Mouse (Mus musculus) MEL (cell line): ENCODE measurements around the gene Kif19a. TPM values are rescaled to one million over a fixed set of nuclear protein-coding genes. Genes with fewer than 3 reads are reported as not detected.

Source experiments
- DNase-seq: peaks from one replicate; pipeline ENCODE4 v3.0.0; 2011; ENCODE audit warnings: low read depth, low spot score
- H3K27ac ChIP-seq: 2 replicates; pipeline ENCODE4 v1.5.1; 2012; ENCODE audit warnings: low read depth, mild to moderate bottlenecking, control low read depth, low read length, moderate library complexity; ENCODE audit not compliant: control insufficient read depth
- H3K27me3 ChIP-seq, 2 experiments: fragments of 150-350 bp in 1 of 2; sonication (generic) in 1 of 2; 2 replicates each; pipeline ENCODE4 v1.6.1; 2012; ENCODE audit warnings: low read length in 2 of 2, mild to moderate bottlenecking in 2 of 2, improper control_type of control experiment in 1 of 2, moderate library complexity in 1 of 2; ENCODE audit not compliant: insufficient read depth in 2 of 2, control insufficient read depth in 1 of 2
- H3K36me3 ChIP-seq, 2 experiments: 2 replicates each; pipeline ENCODE4 v1.6.1; 2012 to 2014; ENCODE audit warnings: low read length in 2 of 2, improper control_type of control experiment in 1 of 2, inconsistent platforms in 1 of 2, mild to moderate bottlenecking in 1 of 2; ENCODE audit not compliant: insufficient read depth in 2 of 2, control insufficient read depth in 1 of 2
- H3K4me1 ChIP-seq, 2 experiments: fragments of 150-350 bp in 1 of 2; sonication (generic) in 1 of 2; 2 replicates each; pipeline ENCODE4 v1.6.1; 2012; ENCODE audit warnings: low read length in 2 of 2, improper control_type of control experiment in 1 of 2, mild to moderate bottlenecking in 1 of 2; ENCODE audit not compliant: insufficient read depth in 2 of 2, control insufficient read depth in 1 of 2
- H3K4me3 ChIP-seq, 2 experiments: fragments of 150-350 bp in 1 of 2; sonication (generic) in 1 of 2; 2 replicates each; pipeline ENCODE4 v1.5.1; 2012; ENCODE audit warnings: low read depth in 2 of 2, low read length in 2 of 2, mild to moderate bottlenecking in 2 of 2, moderate library complexity in 2 of 2, control low read depth in 1 of 2, improper control_type of control experiment in 1 of 2; ENCODE audit not compliant: control insufficient read depth in 1 of 2, insufficient read depth in 1 of 2
- H3K79me2 ChIP-seq: 2 replicates; pipeline ENCODE4 v1.6.1; 2012; ENCODE audit warnings: mild to moderate bottlenecking, low read length, moderate library complexity; ENCODE audit not compliant: control insufficient read depth, poor library complexity, insufficient read depth
- H3K9ac ChIP-seq: 2 replicates; pipeline ENCODE4 v1.6.1; 2012; ENCODE audit warnings: low read depth, mild to moderate bottlenecking, control low read depth, low read length, moderate library complexity; ENCODE audit not compliant: control insufficient read depth, poor library complexity, severe bottlenecking
- H3K9me3 ChIP-seq: fragments of 150-350 bp; sonication (generic); replicated peaks from 2 replicates; pipeline ENCODE4 v1.6.1; 2012; ENCODE audit warnings: mild to moderate bottlenecking, low read length, improper control_type of control experiment, moderate library complexity; ENCODE audit not compliant: insufficient read depth
- CHD2 ChIP-seq: IDR thresholded peaks from 2 replicates; pipeline ENCODE4 v1.6.1; 2011; ENCODE audit warnings: low read length, improper control_type of control experiment
- E2F4 ChIP-seq: IDR thresholded peaks from 2 replicates; pipeline ENCODE4 v1.6.1; 2011; ENCODE audit warnings: low read depth, low read length, improper control_type of control experiment, borderline replicate concordance
- ELF1 ChIP-seq: IDR thresholded peaks from 2 replicates; pipeline ENCODE4 v1.6.1; 2014; ENCODE audit warnings: low read depth, mild to moderate bottlenecking, inconsistent platforms, low read length, improper control_type of control experiment, moderate library complexity
- ETS1 ChIP-seq: IDR thresholded peaks from 2 replicates; pipeline ENCODE4 v1.6.1; 2012; ENCODE audit warnings: low read depth, mild to moderate bottlenecking, inconsistent platforms, low read length, improper control_type of control experiment, moderate library complexity
- GABPA ChIP-seq: IDR thresholded peaks from 2 replicates; pipeline ENCODE4 v1.6.1; 2012; ENCODE audit warnings: low read depth, mild to moderate bottlenecking, inconsistent platforms, low read length, improper control_type of control experiment, moderate library complexity
- JUND ChIP-seq: IDR thresholded peaks from 2 replicates; pipeline ENCODE4 v1.6.1; 2011; ENCODE audit warnings: low read depth, mild to moderate bottlenecking, improper control_type of control experiment, low read length
- KAT2A ChIP-seq: conservative IDR thresholded peaks from 2 replicates; pipeline ENCODE4 v1.6.1; 2012; ENCODE audit warnings: low read depth, low read length, improper control_type of control experiment, inconsistent platforms
- MAFK ChIP-seq: IDR thresholded peaks from 2 replicates; pipeline ENCODE4 v1.6.1; 2011; ENCODE audit warnings: low read depth, mild to moderate bottlenecking, low read length, improper control_type of control experiment, borderline replicate concordance
- MAX ChIP-seq: IDR thresholded peaks from 2 replicates; pipeline ENCODE4 v1.6.1; 2011; ENCODE audit warnings: low read length, improper control_type of control experiment
- MEF2A ChIP-seq: IDR thresholded peaks from 2 replicates; pipeline ENCODE4 v1.6.1; 2014; ENCODE audit warnings: low read depth, mild to moderate bottlenecking, inconsistent platforms, low read length, improper control_type of control experiment; ENCODE audit not compliant: poor library complexity, insufficient replicate concordance, severe bottlenecking; ENCODE audit errors: extremely low read depth
- MXI1 ChIP-seq: IDR thresholded peaks from 2 replicates; pipeline ENCODE4 v1.6.1; 2011; ENCODE audit warnings: mild to moderate bottlenecking, low read depth, low read length, improper control_type of control experiment
- MYB ChIP-seq: IDR thresholded peaks from 2 replicates; pipeline ENCODE4 v1.6.1; 2011; ENCODE audit warnings: mild to moderate bottlenecking, low read depth, low read length, improper control_type of control experiment
- MYC ChIP-seq: IDR thresholded peaks from 2 replicates; pipeline ENCODE4 v1.6.1; 2011; ENCODE audit warnings: low read depth, mild to moderate bottlenecking, low read length, improper control_type of control experiment, moderate library complexity
- POLR2AphosphoS2 ChIP-seq: IDR thresholded peaks from 2 replicates; pipeline ENCODE4 v1.6.1; 2011; ENCODE audit warnings: low read length, improper control_type of control experiment
- POLR2AphosphoS5 ChIP-seq: IDR thresholded peaks from 2 replicates; pipeline ENCODE4 v1.6.1; 2012; ENCODE audit warnings: low read depth, borderline replicate concordance, mild to moderate bottlenecking, inconsistent platforms, low read length, moderate library complexity, mixed read lengths
- RCOR1 ChIP-seq: IDR thresholded peaks from 2 replicates; pipeline ENCODE4 v1.6.1; 2012; ENCODE audit warnings: low read depth, mild to moderate bottlenecking, inconsistent platforms, low read length, improper control_type of control experiment
- SMC3 ChIP-seq: IDR thresholded peaks from 2 replicates; pipeline ENCODE4 v1.6.1; 2011; ENCODE audit warnings: low read depth, low read length, improper control_type of control experiment
- TAL1 ChIP-seq: IDR thresholded peaks from 2 replicates; pipeline ENCODE4 v1.6.1; 2012; ENCODE audit warnings: mild to moderate bottlenecking, inconsistent platforms, low read length, moderate library complexity, mixed read lengths
- TBP ChIP-seq: IDR thresholded peaks from 2 replicates; pipeline ENCODE4 v1.8.0; 2011; ENCODE audit warnings: low read depth, low read length, improper control_type of control experiment
- TCF12 ChIP-seq: IDR thresholded peaks from 2 replicates; pipeline ENCODE4 v1.6.1; 2014; ENCODE audit warnings: low read depth, mild to moderate bottlenecking, inconsistent platforms, low read length, improper control_type of control experiment, moderate library complexity
- USF2 ChIP-seq, 2 experiments: IDR thresholded peaks; 2 replicates each; pipeline ENCODE4 v1.6.1; 2011 to 2012; ENCODE audit warnings: improper control_type of control experiment in 2 of 2, low read length in 2 of 2, borderline replicate concordance in 1 of 2, inconsistent platforms in 1 of 2, low read depth in 1 of 2, mild to moderate bottlenecking in 1 of 2; ENCODE audit not compliant: insufficient read depth in 1 of 2
- ZMIZ1 ChIP-seq: IDR thresholded peaks from 2 replicates; pipeline ENCODE4 v1.6.1; 2012; ENCODE audit warnings: low read depth, mild to moderate bottlenecking, inconsistent platforms, low read length, improper control_type of control experiment, moderate library complexity
- ZNF384 ChIP-seq: IDR thresholded peaks from 2 replicates; pipeline ENCODE4 v1.6.1; 2012; ENCODE audit warnings: low read depth, mild to moderate bottlenecking, inconsistent platforms, low read length, improper control_type of control experiment
- polyA plus RNA-seq, 2 experiments: library from polyadenylated mRNA; stranded (reverse) in 1 of 2; unstranded in 1 of 2; fragments of >175 nt in 1 of 2; fragments of >200 nt in 1 of 2; gene quantifications; 2 replicates each; pipeline versions ENCODE4 v1.2.1 to v1.2.4; 2012; ENCODE audit warnings: low replicate concordance in 2 of 2, low read depth in 1 of 2; ENCODE audit not compliant: insufficient read length in 2 of 2, insufficient read depth in 1 of 2, missing spikeins in 1 of 2
- total RNA-seq: library from RNA; depleted of rRNA; stranded (reverse); fragments of 300-350 nt; gene quantifications from 2 replicates; pipeline ENCODE4 v1.2.3, GENCODE M21; 2012; rRNA removed

Kif19a gene
- total RNA-seq (not detected in 2 replicates), polyA plus RNA-seq (not detected)

DNA sequence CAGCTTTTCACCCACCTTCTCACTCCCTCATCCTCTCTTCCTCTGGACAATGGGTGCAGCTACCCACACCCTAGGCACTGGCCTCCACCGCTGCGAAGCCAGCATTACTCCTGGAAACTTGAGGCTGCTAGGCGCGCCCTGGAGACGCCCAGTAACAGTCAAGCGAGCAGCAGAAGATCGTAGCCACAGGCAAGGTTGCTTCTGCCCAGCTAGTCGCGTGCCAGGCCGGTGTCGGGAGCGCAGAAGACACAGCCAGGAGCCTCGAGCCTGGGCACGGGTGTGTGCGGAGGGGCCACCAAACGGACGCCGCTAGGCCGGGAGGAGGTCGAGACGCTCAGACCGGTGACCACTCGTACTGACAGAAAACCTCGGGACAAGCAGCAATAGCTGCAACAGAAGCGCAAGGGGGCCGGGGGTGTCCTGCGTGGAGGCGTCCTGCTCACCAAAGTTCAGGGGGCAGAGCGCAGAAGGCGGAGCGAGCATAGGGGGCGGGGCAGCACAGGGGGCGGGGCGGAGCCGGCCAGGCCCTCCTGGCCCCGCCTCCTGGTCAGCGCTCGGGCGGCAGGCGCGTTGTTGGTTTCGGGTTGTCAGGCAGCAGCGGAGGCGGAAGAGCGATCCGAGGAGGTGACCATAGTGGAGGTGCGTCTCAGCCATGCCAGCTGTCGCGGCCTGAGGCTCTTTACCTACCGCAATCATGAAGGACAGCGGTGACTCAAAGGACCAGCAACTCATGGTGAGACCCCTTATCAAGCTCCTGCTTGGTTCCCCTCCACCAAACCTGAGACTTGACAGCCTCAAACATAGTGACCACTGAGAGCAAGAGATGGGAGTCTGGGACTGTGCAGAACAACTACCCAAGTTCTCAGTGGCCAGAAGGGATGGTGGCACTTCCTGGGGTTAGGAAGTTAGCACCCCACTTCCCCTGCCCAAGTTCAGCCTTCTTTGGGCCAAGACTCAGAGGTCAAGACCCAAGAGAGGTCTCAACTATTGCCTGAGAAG is at the start of gene Kif19a:
TSS of gene Kif19a (plus strand) at position 569 of the 999 bp plus-strand sequence.
- Histone ChIP-seq H3K27me3 (no peaks in the 10 kb centered on the region), H3K4me3 (no peak within 1 kb of the TSS), H3K27ac (no peak within 1 kb of the TSS), H3K36me3 (no peaks in the 10 kb centered on the region), H3K9me3 (no peaks in the 10 kb centered on the region; the same call in 1 of the 2 replicates), H3K4me1 (no peaks in the 10 kb centered on the region), H3K79me2 (no peaks in the 10 kb centered on the region), H3K9ac (no peak within 1 kb of the TSS)
- TF ChIP-seq MYC: no peak
- TF ChIP-seq ZNF384: no peak
- TF ChIP-seq MEF2A: no peak
- no peak for TF ChIP-seq RCOR1
- no peak for TF ChIP-seq TBP
- no peak for TF ChIP-seq MAX
- no peak for TF ChIP-seq ETS1
- TF ChIP-seq GABPA: no peak
- TF ChIP-seq MAFK: no peak
- TF ChIP-seq TAL1: no peak
- TF ChIP-seq MYB: no peak
- TF ChIP-seq ZMIZ1: no peak
- TF ChIP-seq POLR2AphosphoS2: no peak
- TF ChIP-seq SMC3: no peak
- DNase-seq: no peak

DNA sequence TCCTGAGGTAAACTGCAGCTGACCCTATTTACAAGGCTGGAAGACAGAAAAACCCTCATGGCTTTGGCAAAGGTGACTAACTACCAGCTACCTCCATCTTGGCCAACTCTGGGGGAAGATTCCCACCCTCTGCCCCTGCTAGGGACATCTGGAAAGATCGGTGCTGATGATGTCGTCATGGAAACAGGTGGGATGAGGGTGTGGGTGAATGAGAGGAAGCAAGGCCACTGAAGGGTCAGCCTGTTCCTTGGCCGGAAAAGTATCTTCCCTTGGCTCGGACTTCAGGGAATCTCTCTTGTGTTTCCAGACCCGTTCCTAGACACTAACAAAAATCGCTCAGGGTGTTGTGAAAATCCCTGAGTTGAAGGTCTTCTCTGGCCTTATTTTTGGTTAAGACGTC is 49.7 kb upstream of the Kif19a start:
- Histone ChIP-seq H3K36me3 (no peaks in the 10 kb centered on the region), H3K79me2 (no peaks in the 10 kb centered on the region), H3K27ac (no peak overlapping the region), H3K4me1 (no peaks in the 10 kb centered on the region), H3K9ac (no peak overlapping the region), H3K9me3 (no peaks in the 10 kb centered on the region), H3K27me3 (no peaks in the 10 kb centered on the region), H3K4me3 (no peak overlapping the region)
- TF ChIP-seq MXI1: no peak
- TF ChIP-seq POLR2AphosphoS2: no peak
- TF ChIP-seq GABPA: no peak
- TF ChIP-seq MYC: no peak
- no peak for TF ChIP-seq JUND
- no peak for TF ChIP-seq ELF1
- no peak for TF ChIP-seq USF2 (IDR thresholded peaks at IDR 0.05; ENCODE audit: borderline replicate concordance in 1 of 2, insufficient read depth in 1 of 2, low read depth in 1 of 2, low read length in 2 of 2)
- no peak for TF ChIP-seq CHD2
- TF ChIP-seq POLR2AphosphoS5: no peak
- TF ChIP-seq E2F4: no peak
- no peak for TF ChIP-seq TCF12
- no peak for TF ChIP-seq TBP
- TF ChIP-seq KAT2A: no peak
- no peak for TF ChIP-seq ZNF384
- DNase-seq: no peak
